Mouse (Mus musculus): ENCODE measurements at regions not wholly inside any gene's neighbourhood (a gene's known extent, or its start where the extent isn't known, plus 50 kb on each side); places are given as distances from the start of the nearest gene placed in this dataset.
A peak's percentile ranks its signal among the peaks of the same experiment; 100 is the strongest.

DNA sequence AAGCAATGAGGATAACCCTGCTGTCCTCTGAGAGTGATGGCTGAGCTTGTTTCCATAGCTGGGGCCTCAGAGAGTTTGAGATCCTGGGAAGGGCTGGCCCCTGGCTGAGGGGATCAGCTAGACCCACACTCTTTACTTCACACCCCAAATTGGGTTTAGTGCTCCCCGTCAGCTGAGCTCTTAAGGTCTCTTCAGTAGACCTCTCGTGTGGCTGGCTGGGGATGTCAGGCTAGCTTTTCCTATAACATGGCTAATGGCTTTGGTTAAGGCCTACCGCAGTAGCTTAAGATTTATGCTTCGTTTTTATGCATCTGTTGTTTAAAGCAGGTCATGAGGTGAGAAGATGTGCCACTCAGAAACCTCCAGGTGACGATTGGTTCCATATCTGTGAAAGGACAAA lies 168.8 kb downstream of the Diras2 start:
- no peak for DNase-seq (ENCODE audit: low spot score in 2 of 2)

DNA sequence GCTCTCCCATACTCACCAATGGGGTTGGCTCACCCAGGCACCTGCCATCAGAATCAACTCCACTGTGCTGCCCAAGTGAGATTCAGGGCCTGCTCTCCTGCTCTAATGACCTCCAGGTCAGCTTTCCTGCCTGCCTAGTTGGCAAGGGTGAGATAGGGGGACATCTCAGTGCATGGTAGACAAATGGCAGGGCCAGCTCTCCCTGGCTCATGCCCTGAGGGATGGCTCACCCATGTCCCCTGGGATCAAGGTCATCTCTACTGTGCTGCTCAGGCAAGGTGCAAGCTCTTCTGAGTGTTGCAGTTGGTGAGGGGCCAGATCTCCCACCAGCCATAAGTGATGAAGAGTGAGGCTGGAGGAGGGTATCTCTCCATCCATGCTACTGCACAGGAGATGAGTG lies 161.2 kb downstream of the Diras2 start:
- no peak for DNase-seq (ENCODE audit: low spot score in 2 of 2)

DNA sequence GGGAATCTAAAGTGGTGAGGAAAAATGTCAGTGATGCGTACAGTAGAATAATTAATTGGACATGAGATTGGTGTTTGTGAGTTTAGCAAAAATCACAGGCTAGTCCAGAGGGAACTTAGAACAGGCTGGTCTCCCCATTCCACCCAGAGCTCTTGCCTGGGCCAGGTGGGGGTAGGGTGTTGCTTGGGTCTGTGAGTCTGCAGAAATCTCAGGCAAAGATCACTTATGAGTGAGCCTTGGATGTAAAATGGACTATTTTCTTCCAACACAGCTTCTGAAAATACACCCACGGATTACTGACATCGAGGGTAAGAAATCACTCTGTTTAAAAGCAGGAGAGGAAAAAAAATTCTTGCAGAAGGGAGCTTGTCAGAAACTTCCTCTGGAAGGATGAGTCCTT lies 159.1 kb downstream of the Diras2 start:
- no peak for DNase-seq (ENCODE audit: low spot score in 2 of 2)

DNA sequence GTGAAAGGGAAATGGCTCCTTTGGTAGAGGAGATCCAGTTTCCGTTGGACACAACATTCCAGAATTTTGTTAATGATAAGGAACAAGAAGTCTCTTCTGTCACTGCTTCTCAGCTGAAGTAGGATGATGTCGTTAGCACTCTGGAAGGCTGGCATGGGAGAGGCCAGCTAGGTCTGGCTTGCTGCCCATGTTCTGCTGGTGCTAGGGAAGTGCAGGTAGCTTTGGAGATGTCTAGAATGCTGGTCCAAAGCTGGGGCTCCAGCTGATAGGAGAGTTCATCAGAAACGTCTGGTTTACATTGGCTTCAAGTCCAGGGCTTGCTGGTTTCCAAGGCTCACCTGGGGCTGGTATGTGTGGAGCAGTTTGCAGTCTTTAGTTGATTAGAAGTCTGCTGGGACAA lies 156.3 kb downstream of the Diras2 start:
- no peak for DNase-seq (ENCODE audit: low spot score in 2 of 2)

DNA sequence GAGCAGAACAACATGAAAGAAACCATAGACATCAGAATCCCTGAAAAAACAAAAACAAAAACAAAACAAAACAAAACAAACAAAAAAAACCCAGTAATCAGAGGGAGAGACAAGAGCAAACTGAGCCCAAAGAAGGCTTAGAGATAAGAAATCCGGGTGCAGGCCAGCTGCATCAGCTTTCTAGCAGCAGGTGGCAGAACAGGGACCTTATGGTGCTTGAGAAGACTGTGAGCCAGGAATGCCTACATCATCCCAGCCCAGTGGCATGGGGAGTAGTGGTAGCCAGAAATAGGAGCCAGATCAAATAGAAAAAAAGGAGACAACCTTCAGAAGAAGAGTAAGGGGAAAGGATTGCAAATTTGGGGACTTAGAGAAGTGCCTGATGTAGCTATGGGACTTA lies 152.8 kb downstream of the Diras2 start:
- no peak for DNase-seq (ENCODE audit: low spot score in 2 of 2)

DNA sequence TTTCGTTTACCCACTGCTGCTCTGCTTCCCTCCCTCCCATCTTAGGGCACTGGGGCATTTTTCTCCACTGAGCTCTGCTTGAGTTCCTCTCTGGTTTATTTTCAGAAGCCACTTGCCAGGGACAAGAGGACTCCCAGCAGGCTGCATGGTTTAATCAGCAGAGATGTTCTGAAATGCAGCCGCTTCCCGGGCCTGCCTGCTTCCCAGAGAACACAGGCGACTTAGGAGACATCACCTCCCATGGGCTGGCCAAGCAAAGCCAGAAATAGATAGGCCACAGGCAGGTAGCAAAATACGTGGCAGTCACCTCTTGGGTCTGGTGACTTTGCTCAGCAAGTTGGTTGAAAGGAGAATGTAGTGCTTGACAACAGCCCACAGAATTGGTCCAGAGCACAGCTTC lies 141.8 kb downstream of the Diras2 start:
- DNase-seq (ENCODE audit: low spot score in 2 of 2) = no peak

DNA sequence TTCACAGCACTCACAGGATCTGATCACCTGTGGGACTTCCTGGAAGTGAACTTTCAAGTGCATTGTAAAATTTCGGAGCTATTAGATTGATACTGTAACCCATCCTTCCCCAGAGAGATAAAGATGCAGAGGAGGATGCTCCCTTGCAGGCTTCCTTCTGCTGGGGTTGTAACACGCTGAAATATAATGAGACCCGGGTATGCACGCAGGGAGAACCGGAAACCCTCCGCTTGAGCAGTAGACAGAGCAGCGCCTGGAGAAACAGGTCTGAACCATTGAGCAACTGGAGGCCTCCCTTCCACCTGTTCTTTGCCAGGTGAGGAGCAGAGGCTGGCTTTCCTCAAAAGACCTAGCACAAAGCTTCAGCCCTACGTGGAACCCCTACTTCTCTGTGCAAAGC lies 135.3 kb downstream of the Diras2 start:
- DNase-seq (ENCODE audit: low spot score in 2 of 2) = no peak

DNA sequence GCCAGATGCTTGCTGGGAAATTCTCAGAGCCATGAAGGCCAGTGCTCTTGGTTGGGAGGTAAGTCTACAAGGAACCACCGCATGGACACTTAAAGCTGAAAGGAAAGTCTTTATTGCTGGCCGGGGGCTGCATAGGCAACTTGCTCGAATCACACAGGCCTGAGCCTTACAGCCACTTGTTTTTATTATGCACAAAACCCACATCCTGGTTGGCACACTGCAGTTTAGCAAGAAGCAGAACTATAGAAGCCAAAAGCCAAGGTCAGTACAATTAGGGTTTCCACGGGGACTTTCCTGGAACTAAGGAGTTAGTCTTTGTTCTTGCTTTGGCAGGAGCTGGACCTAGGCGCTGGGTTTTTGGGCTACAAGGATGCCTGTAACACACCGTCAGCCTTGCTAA lies 132.7 kb downstream of the Diras2 start:
- DNase-seq (ENCODE audit: low spot score in 2 of 2) = no peak

DNA sequence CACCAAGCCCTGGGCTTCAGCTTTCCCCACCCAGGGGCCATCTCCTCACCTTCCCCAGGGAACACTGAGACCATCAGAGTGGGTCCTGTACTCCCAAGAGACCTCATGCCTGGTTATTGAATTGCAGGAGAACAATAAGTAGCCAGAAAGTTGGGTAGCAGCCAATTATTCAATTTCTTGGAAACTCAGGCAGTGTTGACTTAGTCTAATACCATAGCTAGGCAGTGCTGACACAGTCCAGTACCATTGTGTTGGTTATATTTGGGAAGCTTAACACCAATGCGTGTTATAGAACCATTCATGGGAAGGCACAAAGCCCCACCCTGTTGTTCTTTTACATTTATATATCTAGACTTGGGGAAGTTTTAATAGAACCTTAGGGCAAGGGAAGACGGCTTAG lies 131.9 kb downstream of the Diras2 start:
- DNase-seq (ENCODE audit: low spot score in 2 of 2) = no peak

DNA sequence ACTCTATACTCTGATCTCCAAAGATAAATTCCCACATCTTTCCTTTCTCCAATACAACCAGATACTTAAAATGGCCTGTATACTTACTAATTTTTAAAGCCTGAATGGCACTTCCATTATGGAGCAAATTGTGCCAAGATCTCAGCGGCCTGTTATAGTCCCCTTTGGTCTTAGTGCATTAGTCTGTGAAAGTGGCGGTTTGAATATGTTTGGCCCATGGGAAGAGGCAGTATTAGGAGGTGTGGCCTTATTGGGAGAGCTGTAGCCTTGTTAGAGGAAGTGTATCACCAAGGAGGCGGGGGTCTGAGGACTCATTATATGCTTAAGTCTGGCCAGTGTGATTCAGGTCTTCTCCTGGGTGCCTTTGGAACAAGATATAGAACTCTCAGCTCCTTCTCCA lies 127.3 kb downstream of the Diras2 start:
- DNase-seq (ENCODE audit: low spot score in 2 of 2) = no peak

DNA sequence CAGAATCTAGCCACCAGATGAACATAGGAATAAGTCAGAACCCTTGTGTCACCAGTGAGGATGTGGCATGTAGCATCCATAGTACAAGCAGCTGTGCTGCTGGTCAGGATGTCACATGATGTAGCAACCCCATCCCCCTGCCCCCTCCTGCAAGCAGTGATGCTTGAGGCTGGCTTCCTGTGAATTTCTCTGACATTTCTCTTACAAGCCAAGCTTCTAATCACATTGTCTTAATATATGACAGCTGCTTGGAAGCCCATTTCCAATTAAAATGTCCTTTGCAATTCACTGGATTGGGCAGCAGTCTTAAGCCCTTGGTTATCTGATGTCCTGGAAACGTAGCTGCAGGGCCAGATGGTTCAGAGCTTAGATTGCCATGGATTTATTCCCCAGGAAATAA lies 114.8 kb downstream of the Diras2 start:
- DNase-seq (ENCODE audit: low spot score in 2 of 2) = no peak

DNA sequence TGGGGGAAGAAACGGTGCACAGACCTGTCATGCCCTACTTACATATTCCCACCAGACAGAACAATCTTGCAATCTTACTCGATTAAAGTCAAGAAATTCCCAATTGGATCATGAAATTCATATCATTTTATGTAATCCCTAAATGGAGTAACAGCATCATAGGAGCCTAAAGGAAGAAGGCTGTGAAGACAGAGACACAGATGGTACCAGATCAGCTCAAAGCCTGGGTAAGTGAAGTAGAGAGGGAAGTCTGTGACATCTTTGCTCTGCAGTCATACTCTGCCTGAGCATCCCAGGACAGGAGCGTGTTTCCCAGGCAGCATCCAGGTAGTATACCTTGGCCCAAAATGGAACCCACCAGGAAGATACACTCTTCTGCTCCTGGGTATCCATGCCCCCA lies 108.6 kb downstream of the Diras2 start:
- DNase-seq (ENCODE audit: low spot score in 2 of 2) = no peak

DNA sequence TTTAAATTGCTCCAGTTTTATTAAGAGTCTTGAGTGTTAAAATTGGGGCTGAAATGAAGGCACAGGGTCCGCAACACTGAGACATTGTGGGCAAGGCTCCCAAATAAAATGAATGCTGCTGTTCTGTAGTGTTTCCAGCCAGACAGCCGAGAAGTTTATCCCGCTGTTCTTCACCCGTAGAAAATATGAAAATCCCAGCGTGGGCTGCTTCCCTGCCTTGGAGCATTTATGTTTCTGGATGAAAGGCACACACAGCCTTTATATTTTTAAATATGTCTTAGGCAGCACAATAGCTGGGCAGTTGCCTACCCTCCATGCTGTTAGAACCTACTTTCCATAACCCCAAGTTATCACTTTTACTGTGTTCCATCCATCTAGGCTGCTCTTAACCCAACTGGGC lies 102.6 kb downstream of the Diras2 start:
- no peak for DNase-seq (ENCODE audit: low spot score in 2 of 2)

DNA sequence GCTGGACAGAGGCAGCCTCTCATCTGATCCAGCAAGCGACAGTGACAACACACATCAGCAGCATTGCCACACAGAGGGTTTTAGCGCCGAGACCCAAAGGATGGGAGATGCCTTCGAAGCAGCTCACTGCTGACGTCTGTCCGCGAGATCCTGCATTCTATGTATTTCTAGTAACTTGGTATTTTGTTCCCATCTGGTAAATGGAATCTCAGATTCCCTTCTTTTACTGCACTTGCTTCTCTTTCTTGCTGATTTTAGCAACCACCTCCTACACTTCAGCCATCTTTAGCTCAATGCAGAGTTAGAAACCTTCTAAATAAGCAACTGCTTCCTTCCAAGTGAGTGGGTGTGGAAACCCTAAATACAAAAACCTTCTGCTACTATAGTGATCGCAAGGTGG lies 94.3 kb downstream of the Diras2 start:
- peak; percentile 60 for DNase-seq (ENCODE audit: low spot score in 2 of 2)

DNA sequence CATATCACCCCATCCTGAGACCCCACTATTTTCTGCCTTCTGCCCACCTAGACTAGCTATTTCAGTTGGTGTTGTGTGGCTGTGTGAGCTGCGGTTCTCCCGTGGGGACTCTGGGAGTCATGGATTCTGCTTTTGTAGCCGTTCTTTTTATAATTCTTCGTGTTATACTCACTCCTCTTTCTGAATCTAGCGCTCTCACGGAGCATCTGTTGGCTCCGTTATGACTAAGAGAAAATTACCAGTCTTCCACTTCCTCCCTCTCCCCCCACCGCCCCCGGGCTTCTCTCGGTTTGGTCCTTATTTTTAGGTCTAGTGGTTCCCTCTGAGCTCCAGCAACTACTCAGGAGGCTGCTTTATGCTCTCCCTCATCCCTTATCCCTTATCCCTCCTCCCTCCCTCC lies 85.6 kb downstream of the Diras2 start:
- peak; percentile 57 to 77 for DNase-seq (ENCODE audit: low spot score in 2 of 2)

DNA sequence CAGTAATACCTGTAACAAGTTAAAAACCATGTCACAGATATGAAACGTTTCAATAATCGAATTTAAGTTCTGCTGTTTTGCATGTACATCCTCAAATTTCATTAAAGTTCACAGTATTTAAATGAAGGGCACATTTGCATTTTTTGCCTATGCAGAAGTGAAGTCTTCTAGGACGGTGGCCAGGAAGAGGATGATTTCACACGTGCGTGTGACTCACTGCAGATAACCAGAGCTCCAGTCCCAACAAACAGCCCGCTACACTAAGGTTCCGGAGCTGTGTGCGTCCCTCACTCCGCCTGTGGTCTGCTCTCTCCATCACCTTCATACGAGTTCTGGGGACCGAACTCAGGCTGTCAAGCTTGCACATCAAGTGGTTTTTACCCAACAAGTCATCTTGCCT lies 82.2 kb downstream of the Diras2 start:
- no peak for DNase-seq (ENCODE audit: low spot score in 2 of 2)

DNA sequence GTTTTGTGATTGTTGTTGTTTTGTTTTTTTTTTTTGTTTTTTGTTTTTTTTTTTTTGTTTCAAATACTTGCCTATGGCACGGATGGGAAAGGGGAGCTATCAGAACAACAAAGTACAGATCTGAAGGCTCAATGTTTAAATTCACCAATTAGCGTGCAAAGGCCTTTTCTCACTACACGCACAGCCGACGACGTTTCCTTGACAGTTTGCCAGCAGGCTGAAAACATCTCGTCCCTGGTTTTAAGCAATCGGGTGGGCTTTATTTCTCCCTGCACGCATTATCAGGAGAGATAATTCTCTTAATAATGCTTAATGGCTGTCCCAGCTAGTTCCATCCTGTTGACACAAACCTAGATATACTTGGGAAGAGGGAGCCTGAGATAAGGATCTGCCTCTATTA lies 79.6 kb downstream of the Diras2 start:
- DNase-seq (ENCODE audit: low spot score in 2 of 2) = no peak

DNA sequence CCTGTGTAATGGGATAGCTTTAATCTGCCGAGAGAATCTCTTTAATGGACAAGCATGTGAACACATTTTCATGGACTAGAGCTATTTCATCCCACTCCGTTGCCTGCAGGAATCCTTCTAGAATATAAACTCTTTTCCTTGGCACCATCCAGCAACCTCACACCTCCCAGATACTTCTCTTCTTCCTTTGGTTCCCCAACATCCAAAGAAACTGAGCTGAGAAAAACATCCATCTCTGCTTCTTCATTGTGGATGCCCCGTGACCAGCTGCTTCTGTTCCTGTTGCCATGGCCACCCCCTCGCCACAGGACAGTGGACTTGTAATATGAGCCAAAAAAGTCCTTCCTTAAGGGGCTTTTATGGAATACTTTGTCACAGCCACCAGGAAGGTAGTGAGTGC lies 78.8 kb downstream of the Diras2 start:
- DNase-seq (ENCODE audit: low spot score in 2 of 2) = no peak
